Mouse (Mus musculus): Measurements from ENCODE around the gene Camk2b.

DNA sequence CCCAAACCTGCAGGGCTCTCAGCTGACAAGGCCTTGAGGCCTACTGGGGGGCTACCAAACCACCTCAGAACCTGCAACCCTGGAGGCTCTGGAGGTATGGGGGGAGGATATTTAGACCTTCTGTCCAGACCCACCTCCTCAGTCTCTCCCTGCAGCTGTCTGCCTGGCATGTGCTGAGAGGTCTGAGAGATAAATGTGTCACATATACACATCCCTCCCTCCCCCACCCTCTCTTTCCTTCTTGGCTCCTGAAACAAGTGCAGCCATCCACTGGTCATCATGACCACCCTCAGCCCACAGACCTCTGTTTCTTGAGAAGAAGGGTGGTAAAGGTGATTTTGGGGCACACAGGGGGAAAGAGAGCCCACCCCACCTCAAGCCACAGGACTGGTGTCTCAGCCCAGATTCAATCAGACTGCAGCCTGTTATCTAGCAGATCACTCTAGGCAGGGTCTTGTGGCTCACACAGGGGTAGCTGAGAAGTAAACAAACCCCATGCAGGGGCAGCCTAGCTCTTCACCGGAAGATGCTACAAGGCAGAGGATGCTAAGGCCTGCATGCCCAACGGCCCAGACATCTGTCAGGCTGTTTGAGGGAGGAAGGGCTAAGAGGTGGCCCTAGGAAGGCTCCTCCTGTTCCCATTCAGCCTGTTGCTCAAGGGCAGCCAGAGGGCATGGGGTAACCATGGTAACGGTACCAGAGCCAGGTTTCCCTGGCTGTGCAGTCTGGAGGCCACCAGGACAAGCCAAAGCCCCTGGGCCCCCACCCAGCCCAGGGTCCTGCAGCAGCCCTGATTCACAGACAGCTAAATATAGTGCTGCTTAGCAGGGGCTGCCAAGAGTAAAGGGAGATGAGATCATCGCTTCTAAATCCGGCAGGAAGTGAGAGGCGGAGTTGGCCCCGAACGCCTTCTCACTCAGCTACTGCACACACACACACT, 66.1 kb downstream of the Camk2b start:
- TF ChIP-seq CTCF (conservative IDR thresholded peaks at IDR 0.05; ENCODE audit: insufficient read depth, insufficient read length, low read depth, low read length) (no peak), POLR2A (IDR thresholded peaks at IDR 0.05; ENCODE audit: low read depth, low read length) (no peak)
